Mouse (Mus musculus) cerebellum, adult 9-11 months (tissue): ENCODE measurements around the gene Naaladl2.

Experiments
- DNase-seq: peaks from one replicate; pipeline ENCODE4 v3.0.0; 2022

Gene Naaladl2

GRCm38 (mm10) chr3:24938507-24939182 is 205.4 kb downstream of the Naaladl2 start:
- DNase-seq: no peak

DNA sequence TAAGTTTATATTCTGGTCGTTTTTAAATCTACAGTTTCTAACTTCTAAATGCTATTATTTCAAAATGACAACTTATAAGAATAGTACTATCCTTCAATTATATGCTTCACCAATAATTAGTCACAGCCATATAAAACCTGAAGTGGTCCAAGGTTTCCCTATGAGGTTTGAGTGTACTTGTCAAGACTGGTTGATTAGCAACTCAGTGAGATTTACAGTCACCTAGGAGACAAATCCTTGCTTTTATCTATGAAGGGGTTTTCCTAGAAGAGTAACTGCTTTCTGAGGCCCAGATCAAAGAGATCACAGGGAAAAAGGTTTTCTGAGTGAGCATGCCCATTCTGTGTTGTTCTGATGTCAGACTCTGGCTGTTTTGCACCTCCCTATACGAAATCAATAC is 222.2 kb downstream of the Naaladl2 start:
- no peak for DNase-seq

- no peak for DNase-seq
Observed at GRCm38 (mm10) chr3:24921401-24921800, 222.7 kb downstream of the Naaladl2 start.

GRCm38 (mm10) chr3:24905425-24905960 is 238.6 kb downstream of the Naaladl2 start:
- DNase-seq: no peak

GRCm38 (mm10) chr3:24888801-24889200 is 255.3 kb downstream of the Naaladl2 start:
- no peak for DNase-seq

DNA sequence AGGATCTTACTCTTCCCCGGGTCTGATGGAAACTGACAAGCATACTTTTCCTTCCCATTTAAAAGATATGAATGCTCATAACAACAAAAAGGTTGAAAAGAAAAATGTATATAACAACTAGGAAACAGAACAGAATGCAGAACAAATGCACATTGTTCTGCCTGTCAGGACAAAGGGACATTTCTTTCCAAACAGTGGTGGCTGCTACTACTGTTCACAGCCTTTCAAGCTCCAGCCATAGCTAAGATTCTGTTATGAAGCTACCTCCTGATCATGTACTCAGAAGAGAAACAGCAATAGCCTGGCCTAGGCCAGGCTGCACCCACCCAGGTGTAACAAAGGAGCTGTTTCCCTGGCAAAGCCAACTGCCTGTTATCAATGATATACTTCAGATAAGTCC is 271.8 kb downstream of the Naaladl2 start:
- DNase-seq: no peak

GRCm38 (mm10) chr3:24852936-24853335 is 291.1 kb downstream of the Naaladl2 start:
- no peak for DNase-seq

GRCm38 (mm10) chr3:24796739-24797138 is 347.3 kb downstream of the Naaladl2 start:
- DNase-seq: no peak

- no peak for DNase-seq
Observed at GRCm38 (mm10) chr3:24787451-24788148, 356.5 kb downstream of the Naaladl2 start.

DNA sequence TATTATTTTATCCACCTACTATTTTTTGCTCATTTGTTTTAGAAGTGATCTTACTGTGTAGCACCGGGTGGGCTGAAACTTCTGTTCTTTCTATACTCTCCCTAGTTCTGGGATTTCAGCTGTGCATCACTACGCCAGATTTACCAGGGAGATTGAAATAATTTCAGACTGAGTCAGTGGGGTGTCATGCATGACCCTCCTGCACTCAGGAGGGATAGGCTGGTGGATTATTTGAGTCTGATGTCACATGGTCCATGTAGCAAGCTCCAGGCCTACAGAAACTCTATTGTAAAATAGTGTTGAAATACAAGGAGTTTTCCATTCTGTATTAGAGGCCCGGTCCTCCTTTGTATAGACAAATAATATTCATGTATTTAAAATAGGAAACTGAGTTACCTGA is 360.0 kb downstream of the Naaladl2 start:
- DNase-seq: no peak

GRCm38 (mm10) chr3:24783462-24783829 is 360.6 kb downstream of the Naaladl2 start:
- no peak for DNase-seq

GRCm38 (mm10) chr3:24782784-24783461 is 361.1 kb downstream of the Naaladl2 start:
- DNase-seq: no peak

DNA sequence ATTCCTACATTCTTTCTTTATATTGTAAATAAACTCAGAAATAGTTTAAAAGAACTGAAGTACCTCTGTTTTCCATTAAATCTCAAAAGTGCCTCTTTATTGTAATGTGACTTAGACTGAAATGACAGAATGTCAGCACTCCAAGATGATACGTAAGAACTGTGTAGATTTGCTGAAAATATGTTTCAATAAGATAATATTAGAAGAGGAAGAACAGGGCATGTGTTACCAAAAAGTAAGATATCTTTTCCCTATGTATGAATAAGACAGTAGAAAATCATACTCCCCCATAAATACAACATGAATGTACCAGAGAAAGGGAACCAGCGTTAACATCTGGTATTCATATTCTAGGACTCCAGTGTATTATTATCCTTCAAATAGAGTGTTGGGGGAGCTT is 362.4 kb downstream of the Naaladl2 start:
- DNase-seq: no peak

- no peak for DNase-seq
Observed at GRCm38 (mm10) chr3:24778416-24778815, 365.6 kb downstream of the Naaladl2 start.

DNA sequence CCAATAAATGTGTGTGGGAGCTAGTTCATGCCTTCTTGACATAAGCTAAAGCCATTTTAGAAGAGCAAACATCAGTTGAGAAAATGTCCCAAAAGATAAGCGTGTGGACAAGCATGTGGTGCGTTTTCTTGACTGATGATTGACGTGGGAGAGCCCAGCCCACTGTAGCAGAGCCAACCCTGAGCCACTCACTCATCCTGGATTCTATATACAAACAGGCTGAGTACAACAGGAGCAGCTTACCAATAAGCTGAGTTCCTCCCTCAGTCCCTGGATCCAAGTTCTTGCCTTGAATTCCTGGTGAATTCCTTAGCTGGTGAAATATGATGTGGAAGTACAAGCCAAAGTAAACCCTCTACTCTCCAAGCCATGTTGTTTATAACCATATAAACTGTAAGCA is 395.0 kb downstream of the Naaladl2 start:
- DNase-seq: no peak

DNA sequence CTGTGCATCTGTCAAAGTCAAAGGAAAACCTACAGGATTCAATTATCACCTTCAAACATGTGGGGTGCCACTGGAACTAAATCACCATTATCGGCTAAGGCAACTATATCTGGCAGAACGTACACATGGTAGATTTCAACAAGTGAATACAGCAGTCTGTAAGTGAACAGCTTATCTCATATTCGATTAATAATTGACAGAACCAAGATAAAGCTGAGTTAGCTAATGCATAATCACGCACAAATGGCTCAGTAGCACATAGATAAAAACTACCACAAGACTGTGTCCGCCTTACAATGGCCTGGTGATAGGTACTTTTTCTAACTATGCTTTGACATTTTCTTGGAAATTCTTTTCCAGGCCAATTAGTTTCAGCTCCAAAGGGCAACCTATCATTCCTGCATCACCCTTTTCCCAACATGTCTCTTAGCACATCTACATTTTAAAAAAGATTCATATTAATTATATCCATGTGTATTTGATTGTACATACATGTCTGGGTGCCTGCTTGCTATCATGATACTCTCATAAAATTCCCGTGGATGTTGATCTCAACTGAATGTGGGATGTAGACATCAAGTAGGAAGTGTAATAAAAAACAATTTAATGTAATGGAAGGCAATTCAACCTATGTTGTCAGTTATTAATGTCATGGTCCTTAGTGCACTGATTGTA is 396.7 kb downstream of the Naaladl2 start:
- DNase-seq: no peak

DNA sequence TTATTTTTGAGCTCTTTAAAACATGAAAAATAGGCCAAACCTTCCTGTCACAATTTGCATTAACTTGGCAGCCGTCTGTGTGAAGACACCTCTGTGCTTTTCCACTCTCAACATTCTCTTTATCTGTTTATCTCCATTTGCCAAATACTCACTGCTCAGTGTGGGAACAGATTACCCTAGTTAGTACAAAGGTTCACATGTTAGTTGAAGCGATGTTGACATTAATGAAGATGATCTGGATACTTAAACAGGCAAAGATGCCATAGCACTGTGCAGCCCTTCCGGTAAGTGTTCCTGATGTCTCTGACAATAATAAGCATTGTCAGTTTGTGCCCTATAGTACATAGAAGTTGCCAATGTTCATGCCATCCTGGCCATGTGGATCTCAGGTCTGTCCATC is 400.1 kb downstream of the Naaladl2 start:
- DNase-seq: no peak

DNA sequence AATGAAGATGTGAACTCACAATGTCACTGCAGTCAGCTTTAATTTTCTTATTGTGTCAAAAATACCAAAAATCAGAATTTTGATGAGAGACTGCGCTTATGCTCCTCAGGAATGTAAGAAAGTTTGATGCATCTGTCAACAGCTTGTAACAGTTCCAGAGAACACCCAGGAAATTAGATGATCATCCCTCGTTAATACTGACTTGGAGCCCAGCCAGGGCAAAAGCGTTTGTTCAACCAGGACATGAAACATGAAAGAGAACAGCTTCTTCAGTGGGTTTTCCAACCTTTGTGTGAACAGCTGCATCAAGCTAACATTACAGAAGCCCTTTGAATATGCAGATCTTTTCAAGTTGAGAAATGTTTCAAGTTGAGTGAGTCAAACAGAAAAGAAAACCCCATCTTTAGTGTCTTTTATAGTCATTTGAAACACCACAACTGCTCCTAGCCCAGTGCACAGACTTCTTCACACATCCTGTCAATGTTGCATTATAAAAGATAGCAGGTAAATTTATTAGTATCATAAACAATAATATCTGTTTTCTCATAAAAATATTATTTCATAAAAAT is 424.8 kb downstream of the Naaladl2 start:
- no peak for DNase-seq

- no peak for DNase-seq
Observed at GRCm38 (mm10) chr3:24714770-24715169, 429.3 kb downstream of the Naaladl2 start.

GRCm38 (mm10) chr3:24705778-24706423 is 438.2 kb downstream of the Naaladl2 start:
- DNase-seq: no peak

- peak; percentile 5 for DNase-seq
Observed at GRCm38 (mm10) chr3:24690162-24690915, 453.7 kb downstream of the Naaladl2 start.

DNA sequence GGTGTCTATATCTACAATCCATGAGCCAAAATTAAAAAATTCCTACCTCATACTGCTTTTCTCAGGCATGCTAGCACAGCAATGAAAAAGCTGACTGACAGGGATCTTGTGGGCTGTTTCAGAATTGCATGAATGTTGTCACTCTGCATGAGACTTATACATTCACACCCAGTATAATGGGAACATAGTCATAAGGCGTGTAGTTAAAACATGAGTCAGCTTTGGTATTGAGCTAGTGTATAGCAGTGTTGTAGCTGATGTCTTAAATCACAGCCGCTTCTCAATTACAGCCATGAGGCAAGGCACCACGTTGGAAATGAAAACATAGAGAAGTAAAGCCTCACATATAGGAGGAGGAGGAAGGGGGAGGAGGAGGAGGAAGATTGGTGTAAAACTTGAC is 473.6 kb downstream of the Naaladl2 start:
- no peak for DNase-seq
